Mouse (Mus musculus) kidney, postnatal 14 days (tissue): ENCODE results near the gene Ugt1a1.

Experiments used
- DNase-seq: peaks from one replicate; pipeline ENCODE4 v3.0.0; 2022; ENCODE audit warnings: mixed read lengths

Ugt1a1 gene

DNA sequence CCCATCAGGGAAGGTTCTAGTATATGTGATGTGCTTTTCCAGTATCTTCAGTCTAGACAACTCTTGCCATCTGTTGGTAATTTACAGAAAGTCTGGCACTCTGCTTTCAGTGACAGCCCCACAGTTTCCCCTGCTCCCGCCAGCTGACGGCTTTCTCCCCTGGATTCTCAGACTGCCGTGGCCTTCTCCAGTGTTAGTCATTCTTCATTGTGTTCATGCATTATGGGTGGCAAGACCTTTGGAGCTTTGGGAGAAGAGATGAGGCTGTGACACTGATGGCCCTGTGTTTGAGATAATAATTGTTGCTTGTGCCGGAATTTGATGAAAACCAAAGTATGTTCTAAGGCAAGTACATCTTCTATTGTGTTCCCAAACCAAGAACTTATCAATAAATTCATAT, 6.8 kb downstream of the Ugt1a1 start:
- no peak for DNase-seq

DNA sequence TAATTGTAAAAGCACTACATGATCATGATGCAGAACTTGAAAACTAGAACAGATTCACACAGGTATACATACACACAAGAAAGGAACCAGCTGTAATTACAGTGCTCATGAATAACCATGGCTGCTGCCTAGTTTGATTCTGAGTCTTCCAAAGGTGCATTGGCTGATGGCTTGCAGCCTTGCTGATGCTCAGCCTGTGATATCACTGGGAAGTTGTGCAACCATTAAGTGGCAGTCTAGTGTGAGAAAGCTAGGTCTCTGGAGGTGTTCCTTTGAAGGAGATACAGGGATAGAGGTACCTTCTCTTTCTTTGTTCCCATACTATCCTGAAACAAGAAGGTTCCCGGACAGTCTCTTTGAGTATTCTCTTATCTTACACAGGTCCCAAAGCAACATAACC, 7.3 kb downstream of the Ugt1a1 start:
- DNase-seq: no peak

DNA sequence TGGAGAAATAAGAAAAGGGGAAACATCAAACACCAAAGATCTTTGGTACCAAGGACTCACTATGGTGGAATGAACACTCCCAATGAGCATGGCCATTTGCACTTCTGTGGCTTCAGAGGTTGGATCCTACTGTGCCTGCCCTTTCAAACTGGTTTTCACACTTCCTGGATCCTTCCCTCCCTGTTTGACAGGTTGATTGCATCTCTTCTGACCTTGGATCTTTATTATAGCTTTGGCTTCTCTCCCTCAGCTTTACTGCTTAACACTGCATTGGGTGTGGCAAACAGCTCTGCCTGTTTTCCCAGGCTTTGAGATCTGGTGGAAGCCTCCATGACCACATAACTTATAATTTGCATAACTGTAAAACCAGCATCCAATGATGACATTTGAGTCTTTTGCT, 8.6 kb downstream of the Ugt1a1 start:
- peak; percentile 6 for DNase-seq

DNA sequence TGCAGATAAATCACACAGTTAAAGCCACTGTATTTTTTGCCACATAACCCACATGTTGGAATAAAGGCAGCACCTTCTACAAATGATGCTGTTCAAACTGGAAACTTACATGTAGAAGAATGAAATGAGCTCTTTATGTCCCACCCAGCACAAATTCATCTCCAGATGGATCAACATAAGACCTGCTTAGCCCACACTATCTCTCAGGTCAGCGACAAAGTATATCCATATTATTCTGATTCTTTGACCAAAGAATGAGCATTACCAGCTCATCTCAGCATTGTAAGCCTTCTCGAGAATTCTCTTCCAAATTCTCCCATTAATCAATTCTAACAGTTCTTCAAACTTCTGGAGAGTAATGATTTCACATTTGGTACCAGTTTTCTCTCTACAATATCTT, 10.5 kb downstream of the Ugt1a1 start:
- DNase-seq: no peak

DNA sequence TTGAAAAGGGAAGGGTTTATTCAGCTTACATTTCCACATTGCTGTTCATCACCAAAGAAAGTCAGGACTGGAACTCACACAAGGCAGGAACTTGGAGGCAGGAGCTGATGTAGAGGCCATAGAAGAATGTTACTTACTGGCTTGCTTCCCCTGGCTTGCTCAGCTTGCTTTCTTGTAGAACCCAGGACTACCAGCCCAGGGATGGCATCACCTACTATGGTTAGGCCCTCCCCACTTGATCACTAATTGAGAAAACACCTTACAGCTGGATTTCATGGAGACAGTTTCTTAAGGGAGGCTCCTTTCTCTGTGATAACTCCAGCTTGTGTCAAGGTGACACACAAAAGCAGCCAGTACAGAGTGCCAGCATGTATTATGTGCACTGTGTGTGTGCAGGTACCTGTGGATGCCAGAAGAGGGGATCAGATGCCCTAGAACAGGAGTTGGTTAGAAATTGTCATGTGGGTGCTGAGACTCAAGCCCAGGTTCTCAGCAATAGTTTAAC, 11.3 kb downstream of the Ugt1a1 start:
- DNase-seq: peak; percentile 5

DNA sequence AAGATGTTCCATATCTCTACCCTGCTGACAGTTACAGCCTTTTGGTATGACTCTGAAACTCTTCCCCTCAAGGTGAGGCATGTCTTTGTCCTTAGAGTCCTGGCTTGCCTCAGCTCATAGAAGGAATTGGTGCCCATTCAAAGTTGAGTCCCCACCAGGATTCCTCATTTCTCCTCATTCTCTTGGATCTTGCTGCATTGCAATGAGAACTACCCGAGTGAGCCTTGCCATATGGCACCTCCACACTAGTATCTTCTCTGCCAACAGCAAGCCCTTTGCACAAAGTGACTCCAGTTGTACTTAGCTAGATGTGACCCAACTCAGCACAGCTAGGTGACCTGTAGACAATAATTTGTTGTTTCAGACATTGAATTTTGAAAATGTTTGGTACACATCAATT, 11.8 kb downstream of the Ugt1a1 start:
- DNase-seq: peak; percentile 21

DNA sequence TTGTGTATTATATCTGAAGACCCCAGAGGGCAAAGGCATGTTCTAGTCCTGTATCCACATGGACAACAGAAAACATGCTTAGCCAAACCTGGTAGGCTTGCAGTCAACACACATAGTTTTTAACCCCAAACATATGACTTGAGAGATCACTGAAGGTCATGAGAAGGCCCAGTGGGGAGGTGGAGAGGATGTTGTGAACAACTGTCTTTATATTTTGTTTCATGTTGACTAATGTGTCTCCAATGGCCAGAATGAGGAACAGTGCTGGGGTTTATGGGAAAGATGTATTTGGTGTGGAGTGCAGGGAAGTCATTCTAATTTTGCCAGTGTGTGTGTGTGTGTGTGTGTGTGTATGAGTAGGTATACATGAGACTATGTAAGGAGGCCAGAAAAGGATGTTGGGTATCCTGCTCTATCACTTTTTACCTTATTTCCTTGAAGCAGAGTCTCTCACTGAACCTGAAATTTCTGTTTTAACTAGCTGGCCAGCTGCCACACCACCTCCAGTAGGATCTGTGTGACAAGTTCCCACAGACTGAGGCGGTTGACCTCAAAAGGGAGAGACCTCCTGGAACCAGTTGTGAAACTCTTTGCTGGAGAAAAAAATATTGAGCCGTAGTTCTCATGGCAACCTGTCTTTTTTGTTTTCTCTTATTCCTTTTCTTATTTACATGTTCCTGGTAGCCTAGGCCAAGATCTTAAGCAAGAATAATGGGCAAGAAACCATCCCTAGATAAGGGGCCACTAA, 12.4 kb downstream of the Ugt1a1 start:
- DNase-seq: peak; percentile 39

DNA sequence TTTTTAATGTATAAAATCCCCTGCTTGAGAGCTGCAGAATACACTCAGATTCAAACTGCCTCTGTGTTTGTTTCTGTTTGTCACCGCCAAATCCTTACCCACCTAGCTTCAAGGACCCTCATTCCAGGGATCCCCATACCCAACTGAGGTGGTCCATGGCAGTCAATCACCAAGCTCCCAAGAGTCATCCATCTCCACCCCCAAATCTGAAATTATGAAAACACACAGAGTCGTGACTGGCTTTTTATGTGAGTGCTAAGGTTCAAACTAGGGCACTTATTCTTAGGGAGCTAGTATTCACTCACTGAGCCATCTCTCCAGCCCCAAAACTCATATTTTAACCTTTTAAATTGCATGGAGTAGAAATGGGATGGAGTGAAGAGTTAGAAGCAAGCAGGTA, 13.5 kb downstream of the Ugt1a1 start:
- DNase-seq: peak; percentile 2

DNA sequence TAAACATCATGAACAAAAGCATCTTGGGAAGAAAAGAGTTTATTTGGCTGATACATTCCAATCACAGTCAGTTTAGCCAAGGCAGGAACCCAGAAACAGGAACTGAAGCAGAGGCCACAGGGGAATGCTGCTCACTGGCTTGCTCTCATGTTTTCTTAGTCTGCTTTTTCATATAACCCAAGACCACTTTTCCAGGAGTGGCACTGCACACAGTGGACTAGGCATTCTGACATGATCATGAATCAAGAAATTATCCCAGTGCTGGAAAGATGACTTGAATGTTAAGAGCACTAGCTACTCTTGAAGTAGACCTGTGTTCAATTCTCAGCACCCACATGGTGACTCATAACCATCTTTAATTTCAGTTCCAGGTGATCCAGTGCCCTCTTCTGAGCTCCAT, 14.0 kb downstream of the Ugt1a1 start:
- no peak for DNase-seq

DNA sequence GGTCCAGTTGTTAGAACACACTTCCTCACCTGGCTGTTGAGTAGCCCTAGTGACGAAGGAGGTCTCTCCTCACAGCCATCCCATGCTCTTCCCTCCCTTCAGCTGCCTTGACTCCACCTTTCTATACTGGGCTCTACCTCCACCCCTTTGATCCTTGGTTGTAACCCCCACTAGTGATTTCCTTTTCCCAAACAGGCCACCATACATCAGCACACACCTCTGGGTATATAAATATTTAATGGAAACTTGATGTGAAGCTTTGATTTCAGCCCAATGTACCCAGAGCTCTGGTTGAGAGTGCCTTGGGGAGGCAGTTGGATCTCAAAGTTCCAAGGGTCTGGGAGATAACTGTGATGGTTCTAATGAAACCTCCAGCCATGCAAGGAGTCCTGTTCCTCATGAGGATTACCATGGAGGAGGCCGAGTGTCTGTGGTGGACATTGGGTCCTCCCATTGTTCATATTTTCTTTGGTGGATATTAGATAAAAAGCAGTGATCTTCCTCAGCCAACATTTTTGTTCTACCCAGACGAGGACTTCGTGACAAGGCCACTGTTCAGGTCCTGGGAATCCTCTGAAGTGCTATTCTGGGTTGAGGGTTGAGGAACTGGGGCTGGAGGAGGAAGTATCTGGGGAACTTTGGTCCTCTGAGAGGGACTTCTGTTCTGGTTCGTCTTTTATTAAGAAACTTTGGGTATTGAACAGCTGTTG, 15.1 kb downstream of the Ugt1a1 start, which contains the start of gene Mroh2a:
Gene Mroh2a (plus strand): TSS at position 317 of the 710 bp plus-strand sequence.
- DNase-seq: peak; percentile 4

DNA sequence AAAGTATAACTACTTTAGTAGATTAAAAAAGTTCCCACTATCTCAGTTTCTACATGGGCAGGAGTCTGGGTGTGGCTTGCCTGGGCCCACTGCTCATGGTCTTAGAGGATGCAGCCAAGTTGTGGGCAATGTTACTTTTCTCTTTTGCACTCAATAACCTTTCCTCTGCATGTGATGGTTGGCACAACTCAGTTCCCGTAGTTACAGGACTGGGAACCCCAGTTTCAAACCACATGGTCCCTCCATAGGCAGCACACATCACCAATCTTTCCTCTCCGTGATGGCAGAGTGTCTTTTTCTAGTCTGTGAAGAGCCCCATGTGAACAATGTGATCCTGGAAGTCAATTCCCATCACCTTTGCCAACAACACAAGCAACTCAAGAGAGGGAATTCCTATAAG, 15.7 kb downstream of the Ugt1a1 start:
- DNase-seq: no peak

DNA sequence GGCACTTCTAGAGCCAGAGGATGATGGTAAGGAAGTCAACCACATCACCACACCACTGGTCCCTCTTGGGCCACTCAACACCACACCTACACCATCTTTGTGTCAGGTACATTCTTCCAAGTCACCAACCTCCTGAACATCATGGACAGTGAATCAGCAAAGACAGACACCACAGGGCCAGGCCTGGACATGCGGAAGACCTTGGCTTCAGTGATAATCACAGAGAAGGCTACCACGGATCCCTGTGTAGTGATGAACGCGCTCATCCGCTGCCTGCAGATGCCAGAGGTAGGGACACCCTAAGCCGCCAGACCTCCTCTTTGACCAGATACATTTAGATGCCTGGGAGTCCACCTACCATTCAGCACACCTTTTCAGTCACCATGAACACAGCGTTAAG, 16.4 kb downstream of the Ugt1a1 start:
- DNase-seq: no peak

DNA sequence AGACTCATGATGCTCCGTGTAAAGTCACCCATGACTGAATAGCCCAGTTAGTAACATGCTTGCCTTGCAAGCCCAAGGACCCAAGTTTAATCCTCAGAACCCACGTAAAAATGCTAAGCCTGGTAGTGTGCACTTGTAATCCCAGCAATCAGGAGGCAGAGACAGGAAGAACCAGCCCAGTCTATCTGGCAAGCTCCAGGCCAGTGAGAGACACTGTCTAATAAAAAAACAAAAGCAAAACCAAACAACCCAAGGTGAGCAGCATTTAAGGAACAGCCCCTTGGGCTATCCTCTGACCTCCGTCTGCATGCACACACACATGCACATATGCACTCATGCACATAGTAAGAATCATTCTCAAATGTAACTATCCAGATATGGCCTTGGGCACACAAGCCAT, 17.8 kb downstream of the Ugt1a1 start:
- no peak for DNase-seq

DNA sequence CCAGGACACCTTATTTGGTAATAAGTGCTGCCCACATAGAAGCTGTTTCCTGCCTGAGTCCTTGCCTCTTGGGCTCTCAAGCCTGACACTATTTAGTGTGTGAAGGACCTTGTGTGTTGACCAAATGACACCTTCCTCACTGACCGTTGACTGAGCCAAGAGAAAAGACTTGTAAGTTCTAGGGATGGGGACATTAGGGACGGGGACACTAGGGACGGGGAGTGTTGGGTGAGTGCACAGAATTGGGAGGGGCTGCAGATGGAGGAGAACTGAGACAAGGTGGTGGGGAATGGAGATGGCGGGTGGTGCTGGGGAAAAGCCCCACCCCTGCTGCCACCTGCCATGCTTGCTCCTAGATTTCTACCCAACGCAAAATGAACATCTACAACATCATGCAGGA, 18.2 kb downstream of the Ugt1a1 start:
- DNase-seq: no peak

DNA sequence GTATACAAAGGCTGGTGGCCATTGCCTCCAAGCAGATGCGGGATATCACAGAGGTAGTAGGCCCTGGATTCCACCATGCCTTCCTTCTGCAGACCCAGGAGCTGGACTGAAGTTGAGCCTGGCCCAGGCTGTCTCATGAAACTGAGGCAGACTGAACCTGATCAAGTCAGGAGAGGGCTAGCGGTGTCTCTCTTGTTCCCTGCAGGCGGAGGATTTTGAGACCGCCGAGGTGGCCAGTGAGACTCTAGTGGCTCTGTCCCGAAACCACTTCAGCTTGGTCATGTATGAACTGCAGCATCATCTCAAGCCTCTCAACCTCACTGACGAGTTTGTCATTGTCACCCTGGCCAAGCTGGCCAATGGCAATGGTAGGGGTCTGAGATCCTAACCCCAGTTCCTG, 18.7 kb downstream of the Ugt1a1 start:
- DNase-seq: no peak

DNA sequence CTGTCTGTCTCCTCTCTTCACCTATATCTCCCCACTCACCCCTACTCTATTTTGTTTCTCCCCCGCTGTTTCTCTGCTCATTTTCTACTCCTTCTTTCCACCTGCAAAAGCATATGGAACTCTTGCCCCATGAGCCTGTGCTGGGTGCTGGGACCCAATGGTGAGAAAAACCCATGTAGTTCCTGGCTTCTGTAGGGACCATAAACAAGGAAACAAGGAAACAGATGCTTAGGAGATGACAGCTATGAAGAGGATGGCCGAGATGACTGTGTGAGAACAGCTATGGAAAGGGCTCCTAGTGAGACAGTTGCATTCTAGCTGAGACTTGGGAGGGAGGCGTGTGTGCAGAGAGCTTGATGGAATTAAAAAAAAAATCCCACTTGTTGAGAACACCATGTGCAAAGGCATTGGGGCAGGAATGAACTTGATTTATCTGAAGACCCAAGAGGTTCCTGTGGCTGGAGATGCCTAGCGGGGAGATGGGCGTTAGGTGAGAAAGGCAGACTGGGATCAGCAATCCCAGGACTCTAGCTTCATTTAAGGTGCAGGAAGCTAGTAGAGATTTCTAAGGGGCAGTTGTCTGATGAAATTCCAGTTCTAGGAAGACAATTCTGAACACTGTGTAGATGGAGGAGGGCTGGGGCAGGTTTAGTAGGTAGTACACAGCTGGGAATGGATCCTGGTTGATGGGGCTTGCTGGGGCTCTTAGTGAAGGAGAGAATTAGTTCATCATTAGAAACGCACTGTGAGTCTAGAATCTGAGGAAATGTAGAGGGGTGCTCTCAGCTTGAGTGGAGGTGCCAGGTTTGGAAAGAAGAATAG, 19.4 kb downstream of the Ugt1a1 start:
- no peak for DNase-seq

DNA sequence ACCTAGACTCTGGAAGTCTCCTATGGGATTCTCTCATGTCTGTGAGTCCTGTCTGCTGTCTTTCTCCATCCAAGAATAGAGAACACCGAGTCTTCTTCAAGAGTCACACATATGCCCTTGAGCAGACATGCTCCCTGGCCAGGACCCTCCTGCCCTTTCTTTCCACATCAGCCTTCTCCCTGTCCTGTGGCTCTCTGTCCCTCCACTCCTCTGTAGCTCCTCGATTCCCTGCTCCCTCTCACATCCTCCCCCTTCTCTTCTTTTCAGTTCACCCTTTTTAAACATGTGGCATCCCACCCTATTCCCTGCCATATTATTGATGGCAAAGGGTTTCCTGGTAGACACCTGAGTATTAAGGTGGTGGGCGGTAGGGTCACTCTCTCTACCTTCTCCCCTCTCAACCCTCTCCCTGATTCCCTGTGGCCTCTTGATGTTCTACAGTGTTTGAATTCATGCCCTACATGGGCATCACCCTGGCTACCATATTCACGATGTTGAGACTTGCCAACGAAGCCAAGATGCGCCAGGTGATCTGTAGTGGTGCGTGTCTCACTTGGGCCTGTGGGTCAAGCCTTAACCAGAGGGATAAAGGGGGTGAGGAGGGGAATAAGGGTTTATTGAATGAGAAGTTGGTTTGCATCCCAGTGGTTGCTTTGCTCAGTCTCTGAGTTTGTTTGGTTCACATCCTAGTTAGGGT, 20.2 kb downstream of the Ugt1a1 start:
- no peak for DNase-seq

DNA sequence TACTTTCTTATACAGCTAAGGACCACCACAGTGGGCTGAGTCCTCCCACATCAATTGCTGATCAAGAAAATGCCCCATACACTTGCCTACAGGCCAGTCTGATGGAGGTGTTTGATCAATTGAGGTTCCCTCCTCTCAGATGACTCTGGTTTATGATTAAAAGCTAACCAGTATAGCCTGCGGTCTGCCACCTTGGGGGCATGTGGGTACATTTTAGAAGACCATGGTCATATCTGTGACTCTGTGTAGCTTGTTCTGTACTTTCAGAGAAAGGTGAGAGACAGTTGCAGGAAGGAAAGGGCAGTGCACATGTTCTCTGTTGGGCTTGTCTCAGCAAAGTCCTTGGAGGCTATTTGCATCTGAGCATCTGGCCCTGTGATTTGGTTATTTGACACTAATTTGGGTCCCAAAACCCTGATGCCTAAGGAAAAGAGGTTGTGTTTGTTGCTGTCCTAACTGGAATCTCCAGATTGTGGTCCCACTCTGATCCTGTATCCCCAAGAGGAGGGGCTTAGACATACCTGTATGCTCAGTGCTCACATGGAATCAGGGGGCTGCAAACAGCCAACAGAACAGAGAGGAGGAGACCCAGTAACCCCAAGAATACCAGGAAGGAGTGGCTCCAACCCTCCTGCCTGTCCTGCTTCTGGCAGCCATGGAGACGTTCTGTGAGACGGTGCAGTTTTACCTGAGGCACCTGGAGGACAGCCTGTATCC, 21.1 kb downstream of the Ugt1a1 start:
- DNase-seq: no peak

DNA sequence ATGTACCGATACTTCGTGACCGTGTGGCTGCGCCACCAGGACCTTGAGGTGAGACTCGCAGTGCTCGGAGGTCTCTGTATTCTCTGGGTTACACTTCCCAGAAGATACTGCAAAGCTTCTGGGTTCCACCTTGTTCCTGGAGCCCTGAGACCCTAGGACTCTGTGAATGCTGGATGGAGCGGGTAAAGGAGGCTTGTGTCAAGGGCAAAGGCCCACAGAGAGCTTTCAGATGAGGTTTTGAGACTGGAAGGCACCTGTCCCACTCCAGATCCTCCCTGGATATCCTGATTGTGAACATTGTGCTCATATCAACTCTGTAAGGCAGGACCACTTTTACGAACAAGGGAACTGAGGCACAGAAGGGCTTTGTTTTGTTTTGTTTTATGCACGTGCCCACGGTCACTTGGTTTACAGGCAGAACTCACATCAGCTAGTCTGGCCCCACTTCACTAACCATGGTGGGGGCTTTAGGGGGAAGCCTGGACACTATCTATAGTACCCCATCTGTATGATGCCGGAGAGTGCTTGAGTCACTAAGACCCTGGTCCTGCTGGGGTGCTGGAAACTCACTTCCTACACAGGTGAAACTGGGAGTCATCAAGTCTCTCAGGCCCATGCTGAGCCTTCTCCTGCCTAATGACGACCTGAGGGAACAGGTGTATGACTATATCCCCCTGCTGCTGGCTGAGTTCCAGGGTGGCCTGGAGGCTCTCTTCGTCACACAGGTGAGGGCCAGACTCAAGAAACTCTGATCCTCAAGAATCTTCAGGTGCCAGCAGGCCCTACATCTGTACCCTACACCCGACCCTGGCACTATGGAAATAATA, 21.9 kb downstream of the Ugt1a1 start:
- DNase-seq: no peak

DNA sequence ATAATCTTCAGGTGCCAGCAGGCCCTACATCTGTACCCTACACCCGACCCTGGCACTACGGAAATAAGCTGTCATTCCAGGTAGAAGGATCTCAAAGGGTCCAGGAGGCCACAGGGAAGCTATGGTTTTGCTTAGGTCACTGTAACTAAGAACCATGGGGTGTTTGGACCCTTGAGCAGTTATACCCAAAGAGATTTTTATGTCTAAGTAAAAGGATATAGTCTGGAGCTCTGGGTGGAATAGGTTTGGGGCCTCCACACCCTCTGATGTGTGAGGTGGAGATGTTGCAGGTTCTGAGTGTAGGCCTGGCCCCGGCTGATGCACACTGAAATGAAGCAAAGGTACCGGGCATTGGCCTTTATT, 22.5 kb downstream of the Ugt1a1 start:
- no peak for DNase-seq

DNA sequence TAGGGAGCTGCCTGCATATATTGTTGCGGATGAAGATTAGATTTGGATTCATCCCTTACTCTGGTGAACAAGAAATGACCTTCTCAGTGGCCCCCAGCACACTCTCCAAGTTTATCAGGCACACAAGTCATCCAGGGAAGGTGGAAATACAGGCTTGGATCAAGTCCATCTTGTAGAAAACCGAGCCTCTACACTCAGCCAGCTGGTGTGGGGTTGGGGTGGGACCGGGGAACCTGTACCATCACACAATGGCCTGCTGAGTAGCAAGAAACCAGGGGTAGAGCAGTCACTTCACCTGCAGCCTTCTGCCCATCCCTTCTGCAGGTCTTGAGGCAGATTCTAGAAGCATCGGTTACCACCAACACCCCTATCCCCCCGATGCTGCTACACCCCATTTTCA, 22.9 kb downstream of the Ugt1a1 start:
- no peak for DNase-seq
